Mouse (Mus musculus): ENCODE measurements around the gene Usp46. TPM values are rescaled to one million over a fixed set of nuclear protein-coding genes. Genes with fewer than 3 reads are reported as not detected.

The Usp46 gene
- total and polyA plus RNA-seq, 2 experiments from 2014 or later = 36.2 to 55.6 TPM

- no peak for DNase-seq (ENCODE audit: low spot score)
- Histone ChIP-seq H3K9ac (replicated peaks; ENCODE audit: low read length, poor library complexity, severe bottlenecking) (no peak overlapping the region), H3K4me1 (ENCODE audit: insufficient read depth, low read length) (no peaks in the 10 kb centered on the region), H3K27ac (ENCODE audit: low read depth, low read length) (no peak overlapping the region), H3K36me3 (ENCODE audit: insufficient read depth, low read length) (no peaks in the 10 kb centered on the region), H3K27me3 (ENCODE audit: insufficient read depth, low read length) (no peaks in the 10 kb centered on the region), H3K4me2 (ENCODE audit: low read depth, low read length, poor library complexity, severe bottlenecking) (no peak overlapping the region), H3K4me3 (ENCODE audit: low read depth, low read length) (no peak overlapping the region), H3K9me3 (ENCODE audit: low read length) (no peaks in the 10 kb centered on the region)
- TF ChIP-seq CTCF (IDR thresholded peaks at IDR 0.05) = peak; percentile 43
- ATAC-seq (ENCODE audit: low FRiP score) = no peak
- WGBS = 92% methylated on average over 4 of the region's 4 CpGs
Observed at GRCm38 (mm10) chr5:73993538-73993937, 74.7 kb downstream of the Usp46 start.

GRCm38 (mm10) chr5:73992321-73992720, 75.9 kb downstream of the Usp46 start:
- DNase-seq (ENCODE audit: low spot score) (no peak), ATAC-seq (ENCODE audit: low FRiP score) (no peak)
- no peak overlapping the region for H3K27ac ChIP-seq (ENCODE audit: low read depth, low read length)
- no peaks in the 10 kb centered on the region for H3K4me1 ChIP-seq (ENCODE audit: insufficient read depth, low read length)
- 94% methylated on average over 13 of the region's 13 CpGs for WGBS
- H3K4me3 ChIP-seq (ENCODE audit: low read depth, low read length) = no peak overlapping the region
- H3K4me2 ChIP-seq (ENCODE audit: low read depth, low read length, poor library complexity, severe bottlenecking) = no peak overlapping the region
- H3K9me3 ChIP-seq (ENCODE audit: low read length) = no peaks in the 10 kb centered on the region
- H3K36me3 ChIP-seq (ENCODE audit: insufficient read depth, low read length) = no peaks in the 10 kb centered on the region
- TF ChIP-seq CTCF (IDR thresholded peaks at IDR 0.05) = no peak
- no peaks in the 10 kb centered on the region for H3K27me3 ChIP-seq (ENCODE audit: insufficient read depth, low read length)
- H3K9ac ChIP-seq (replicated peaks; ENCODE audit: low read length, poor library complexity, severe bottlenecking) = no peak overlapping the region

- ATAC-seq (ENCODE audit: low FRiP score) (no peak), DNase-seq (ENCODE audit: low spot score) (no peak)
- TF ChIP-seq CTCF (IDR thresholded peaks at IDR 0.05) = no peak
- H3K4me3 ChIP-seq (ENCODE audit: low read depth, low read length) = no peak overlapping the region
- no peaks in the 10 kb centered on the region for H3K9me3 ChIP-seq (ENCODE audit: low read length)
- H3K27me3 ChIP-seq (ENCODE audit: insufficient read depth, low read length) = no peaks in the 10 kb centered on the region
- H3K4me2 ChIP-seq (ENCODE audit: low read depth, low read length, poor library complexity, severe bottlenecking) = no peak overlapping the region
- H3K27ac ChIP-seq (ENCODE audit: low read depth, low read length) = no peak overlapping the region
- H3K9ac ChIP-seq (replicated peaks; ENCODE audit: low read length, poor library complexity, severe bottlenecking) = no peak overlapping the region
- no peaks in the 10 kb centered on the region for H3K36me3 ChIP-seq (ENCODE audit: insufficient read depth, low read length)
- WGBS = 89% methylated on average over 3 of the region's 3 CpGs
- no peaks in the 10 kb centered on the region for H3K4me1 ChIP-seq (ENCODE audit: insufficient read depth, low read length)
Observed at GRCm38 (mm10) chr5:73989532-73989931, 78.7 kb downstream of the Usp46 start.

- 84% methylated on average over 13 of the region's 13 CpGs for WGBS
- Histone ChIP-seq H3K27me3 (ENCODE audit: insufficient read depth, low read length) (no peaks in the 10 kb centered on the region), H3K4me2 (ENCODE audit: low read depth, low read length, poor library complexity, severe bottlenecking) (no peak overlapping the region), H3K9me3 (ENCODE audit: low read length) (no peaks in the 10 kb centered on the region), H3K9ac (replicated peaks; ENCODE audit: low read length, poor library complexity, severe bottlenecking) (no peak overlapping the region), H3K36me3 (ENCODE audit: insufficient read depth, low read length) (no peaks in the 10 kb centered on the region), H3K4me3 (ENCODE audit: low read depth, low read length) (no peak overlapping the region), H3K4me1 (ENCODE audit: insufficient read depth, low read length) (no peaks in the 10 kb centered on the region), H3K27ac (ENCODE audit: low read depth, low read length) (no peak overlapping the region)
- no peak for TF ChIP-seq CTCF (IDR thresholded peaks at IDR 0.05)
- no peak for ATAC-seq (ENCODE audit: low FRiP score)
- no peak for DNase-seq (ENCODE audit: low spot score)
Observed at GRCm38 (mm10) chr5:73987777-73988560, 80.3 kb downstream of the Usp46 start.

- Histone ChIP-seq H3K27me3 (ENCODE audit: insufficient read depth, low read length) (no peaks in the 10 kb centered on the region), H3K4me3 (ENCODE audit: low read depth, low read length) (no peak overlapping the region), H3K9me3 (ENCODE audit: low read length) (no peaks in the 10 kb centered on the region), H3K27ac (ENCODE audit: low read depth, low read length) (no peak overlapping the region), H3K4me1 (ENCODE audit: insufficient read depth, low read length) (no peaks in the 10 kb centered on the region), H3K36me3 (ENCODE audit: insufficient read depth, low read length) (no peaks in the 10 kb centered on the region), H3K4me2 (ENCODE audit: low read depth, low read length, poor library complexity, severe bottlenecking) (no peak overlapping the region), H3K9ac (replicated peaks; ENCODE audit: low read length, poor library complexity, severe bottlenecking) (no peak overlapping the region)
- no peak for DNase-seq (ENCODE audit: low spot score)
- TF ChIP-seq CTCF (IDR thresholded peaks at IDR 0.05) = no peak
- 90% methylated on average over 11 of the region's 11 CpGs for WGBS
- no peak for ATAC-seq (ENCODE audit: low FRiP score)
Observed at GRCm38 (mm10) chr5:73977426-73977825, 90.8 kb downstream of the Usp46 start.

GRCm38 (mm10) chr5:73971701-73972100, 96.5 kb downstream of the Usp46 start:
- H3K4me1 ChIP-seq (ENCODE audit: insufficient read depth, low read length) = no peaks in the 10 kb centered on the region
- H3K9ac ChIP-seq (replicated peaks; ENCODE audit: low read length, poor library complexity, severe bottlenecking) = no peak overlapping the region
- H3K27me3 ChIP-seq (ENCODE audit: insufficient read depth, low read length) = no peaks in the 10 kb centered on the region
- TF ChIP-seq CTCF (IDR thresholded peaks at IDR 0.05) = no peak
- H3K9me3 ChIP-seq (ENCODE audit: low read length) = no peaks in the 10 kb centered on the region
- H3K4me3 ChIP-seq (ENCODE audit: low read depth, low read length) = no peak overlapping the region
- WGBS = 94% methylated on average over 5 of the region's 5 CpGs
- H3K27ac ChIP-seq (ENCODE audit: low read depth, low read length) = no peak overlapping the region
- DNase-seq (ENCODE audit: low spot score) = no peak
- no peak for ATAC-seq (ENCODE audit: low FRiP score)
- no peaks in the 10 kb centered on the region for H3K36me3 ChIP-seq (ENCODE audit: insufficient read depth, low read length)
- H3K4me2 ChIP-seq (ENCODE audit: low read depth, low read length, poor library complexity, severe bottlenecking) = no peak overlapping the region
